Mouse (Mus musculus) gastrocnemius, postnatal 25 days (tissue): Measurements from ENCODE around the gene Iars2. TPM values are rescaled to one million over a fixed set of nuclear protein-coding genes. Genes with fewer than 3 reads are reported as not detected.
A peak's percentile ranks its signal among the peaks of the same experiment; 100 is the strongest.

ENCODE experiments used
- DNase-seq: peaks from one replicate; pipeline ENCODE4 v3.0.0; 2022
- long read RNA-seq, 2 experiments: library from polyadenylated mRNA; stranded (forward); transcript quantifications; one replicate each; pipeline ENCODE4 v2.0.0; 2021
- total RNA-seq, 2 experiments: library from RNA; stranded (reverse); gene quantifications; 1 replicate in 1 of 2; 2 replicates in 1 of 2; pipeline ENCODE4 v1.2.3; 2021

Iars2 gene
- 10 to 100 TPM; 33.4 to 38.5 TPM for total RNA-seq
- long read RNA-seq, experiment 1, full-length matches to known transcripts, result 9 of 22 reads
- long read RNA-seq, experiment 1, partial matches to known transcripts, result 10 of 22 reads
- long read RNA-seq, experiment 1, other reads (novel, unspliced or antisense), result 3 of 22 reads
- long read RNA-seq, experiment 2, full-length matches to known transcripts, result 24 of 39 reads
- long read RNA-seq, experiment 2, partial matches to known transcripts, result 13 of 39 reads
- long read RNA-seq, experiment 2, other reads (novel, unspliced or antisense), result 2 of 39 reads

DNA sequence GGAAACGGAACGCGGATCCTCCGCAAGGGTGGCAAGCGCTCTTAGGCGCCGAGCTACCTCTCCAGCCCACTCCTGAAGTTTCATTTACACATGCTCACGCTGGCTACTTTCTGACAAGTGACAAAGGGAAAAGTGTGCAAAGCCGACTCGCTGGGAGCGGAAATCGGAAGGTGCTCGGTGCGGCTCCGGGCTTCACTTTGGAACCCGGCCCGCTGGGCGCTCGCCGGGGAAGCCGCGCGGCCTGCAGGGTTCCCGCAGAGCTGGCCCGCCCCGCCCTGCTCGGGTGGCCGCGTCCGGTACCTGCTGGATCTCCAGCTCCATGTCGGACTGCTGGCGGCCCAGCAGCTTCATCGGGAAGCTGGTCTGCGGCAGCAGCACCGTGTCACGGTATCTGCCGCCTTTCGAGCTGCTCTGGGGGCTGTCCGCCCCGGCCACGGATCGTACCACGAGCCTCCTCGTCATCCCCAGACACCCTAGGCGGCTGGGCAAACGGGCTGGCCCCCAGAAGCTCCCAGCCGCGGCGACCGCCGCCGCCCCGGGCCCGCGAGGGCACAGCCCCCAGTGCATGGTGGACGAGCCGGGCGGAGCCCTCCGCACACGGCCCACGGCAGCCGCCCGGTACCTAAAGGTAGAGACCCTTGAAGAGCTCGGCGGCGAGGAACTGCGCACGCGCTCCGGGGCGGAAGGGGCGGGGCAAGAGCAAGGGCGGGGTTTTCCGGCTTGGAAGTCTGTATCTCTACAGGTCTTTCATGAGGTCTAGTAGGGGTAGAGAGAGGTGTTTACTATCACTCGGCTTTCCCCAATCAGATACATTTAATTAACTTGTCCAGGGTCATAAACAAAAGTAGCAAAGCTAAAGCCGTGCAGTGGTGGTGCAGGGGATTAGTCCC, at the start of gene Iars2:
Gene Iars2 (minus strand): TSS at position 676 of the 890 bp plus-strand sequence.
- peak; percentile 86 for DNase-seq

DNA sequence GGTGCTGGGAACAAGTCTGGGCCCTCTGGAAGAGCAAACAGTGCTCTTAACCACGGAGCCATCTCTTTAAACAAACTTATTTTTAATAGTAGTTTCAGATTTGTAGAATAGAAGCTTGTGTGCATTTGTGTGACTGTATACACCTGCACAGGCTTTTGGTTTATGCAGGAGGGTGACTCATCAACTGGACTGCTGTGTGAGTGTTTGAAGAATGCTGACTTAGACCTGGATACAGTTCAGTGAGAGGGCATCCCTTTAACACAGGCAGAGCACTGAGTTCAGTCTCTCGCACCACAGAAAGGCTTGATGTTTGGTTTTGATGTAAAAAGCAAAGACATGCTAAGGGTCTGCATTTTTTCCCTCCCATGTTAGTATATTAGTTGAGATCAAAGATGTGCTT, 48.2 kb upstream of the Iars2 start:
- no peak for DNase-seq

DNA sequence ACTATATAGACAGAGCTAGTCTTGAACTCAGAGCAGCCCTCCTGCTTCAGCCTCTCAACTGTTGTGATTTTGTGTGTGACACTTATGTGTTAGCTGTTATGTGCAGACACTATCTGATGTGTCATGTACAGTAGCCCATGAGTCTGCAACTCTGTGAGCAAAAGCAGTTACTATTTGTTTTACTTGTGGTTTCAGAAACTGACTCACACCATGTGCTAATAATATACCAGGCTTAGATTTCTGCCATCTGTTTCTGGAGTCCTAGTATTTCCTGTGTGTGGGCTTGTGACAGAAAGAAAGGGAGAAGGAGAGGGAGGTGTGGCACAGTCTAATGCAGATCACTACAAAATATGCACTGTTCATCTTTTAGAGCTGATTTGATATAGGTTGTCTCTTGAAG, 47.2 kb upstream of the Iars2 start:
- DNase-seq, result no peak

DNA sequence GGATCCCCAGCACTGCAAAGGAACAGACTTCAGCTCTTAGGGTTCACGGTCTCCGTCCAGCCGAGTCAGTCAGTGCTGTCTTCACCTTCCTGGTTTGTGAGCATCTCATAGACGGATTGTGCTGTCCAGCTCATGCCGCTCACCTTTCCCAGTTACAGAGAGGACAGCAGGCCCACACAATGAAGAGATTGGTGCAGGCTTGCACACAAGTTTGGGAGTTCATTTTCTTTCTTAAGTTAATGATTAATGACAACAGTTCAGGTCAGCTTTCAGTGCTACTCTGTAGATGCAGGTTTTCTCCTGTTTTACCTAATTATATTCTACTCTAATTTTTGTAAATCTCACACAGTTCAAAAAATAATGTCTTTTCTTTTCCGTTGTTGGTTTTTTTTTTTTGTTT, 40.8 kb upstream of the Iars2 start:
- DNase-seq, result no peak

DNA sequence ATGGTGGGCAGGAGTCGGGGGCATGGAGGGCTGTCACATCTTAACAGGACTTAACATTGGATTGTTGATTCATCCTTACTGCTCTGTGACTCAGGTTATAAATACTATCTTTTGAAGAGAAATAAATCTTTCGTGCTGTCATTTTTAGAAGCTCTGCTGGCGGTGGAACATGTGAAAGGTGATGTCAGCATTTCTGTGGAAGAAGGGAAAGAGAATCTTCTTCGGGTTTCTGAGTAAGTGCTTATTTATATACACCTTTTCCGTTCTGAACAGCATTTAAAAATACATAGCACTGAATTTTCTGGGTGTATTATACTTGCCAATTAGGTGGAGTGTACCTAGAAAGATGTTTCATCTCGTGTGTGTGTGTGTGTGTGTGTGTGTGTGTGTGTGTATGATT, 38.2 kb upstream of the Iars2 start:
- no peak for DNase-seq

DNA sequence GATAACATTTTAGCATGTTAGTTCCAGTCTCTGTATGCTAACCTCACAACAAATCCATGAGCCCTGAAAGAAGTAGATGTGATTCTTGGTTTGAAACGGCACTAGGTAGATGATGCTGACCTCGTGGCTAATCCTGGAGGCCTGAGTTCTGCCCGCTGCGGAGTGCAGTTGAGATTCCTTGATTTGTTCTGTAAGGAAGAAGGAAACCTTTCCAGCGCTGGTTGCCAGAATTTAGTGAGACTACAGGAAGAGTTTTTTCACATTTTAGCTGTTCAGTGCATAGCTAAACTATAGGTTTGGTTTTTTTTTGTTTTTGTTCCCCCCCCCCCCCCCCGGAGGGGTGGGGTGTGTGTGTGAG, 35.0 kb upstream of the Iars2 start:
- DNase-seq, result no peak

DNA sequence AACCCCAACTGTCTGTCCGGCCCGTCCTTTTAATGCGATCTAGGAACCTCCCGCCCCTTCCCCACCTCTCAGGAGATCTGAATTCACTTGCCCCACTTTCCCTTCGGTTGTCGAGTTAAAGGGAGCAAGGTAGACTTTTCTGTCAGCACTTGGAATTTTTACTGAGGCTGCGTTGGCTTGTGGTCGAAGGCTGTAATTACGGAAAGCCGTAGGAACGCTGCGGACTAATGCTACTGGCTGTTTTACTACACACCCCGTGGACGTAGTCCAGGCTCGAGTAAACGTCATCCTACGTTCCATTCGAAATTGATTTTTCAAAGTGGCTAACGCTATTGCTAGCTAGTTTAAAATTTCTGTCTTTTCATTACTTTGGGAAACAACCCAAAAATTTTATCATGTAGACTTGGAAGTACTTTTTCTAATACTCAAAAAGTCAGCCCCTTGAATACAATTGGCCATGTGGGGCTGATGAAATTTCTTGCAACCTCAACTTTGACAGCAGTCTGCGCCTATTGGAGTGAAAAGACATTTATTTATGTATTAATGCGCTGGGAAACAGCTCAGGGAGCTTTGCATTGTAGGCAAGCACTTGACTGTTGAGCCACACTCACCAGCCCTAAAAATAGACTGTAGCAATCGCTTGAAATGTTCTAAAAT, 34.5 kb upstream of the Iars2 start:
- DNase-seq, result peak; percentile 38

DNA sequence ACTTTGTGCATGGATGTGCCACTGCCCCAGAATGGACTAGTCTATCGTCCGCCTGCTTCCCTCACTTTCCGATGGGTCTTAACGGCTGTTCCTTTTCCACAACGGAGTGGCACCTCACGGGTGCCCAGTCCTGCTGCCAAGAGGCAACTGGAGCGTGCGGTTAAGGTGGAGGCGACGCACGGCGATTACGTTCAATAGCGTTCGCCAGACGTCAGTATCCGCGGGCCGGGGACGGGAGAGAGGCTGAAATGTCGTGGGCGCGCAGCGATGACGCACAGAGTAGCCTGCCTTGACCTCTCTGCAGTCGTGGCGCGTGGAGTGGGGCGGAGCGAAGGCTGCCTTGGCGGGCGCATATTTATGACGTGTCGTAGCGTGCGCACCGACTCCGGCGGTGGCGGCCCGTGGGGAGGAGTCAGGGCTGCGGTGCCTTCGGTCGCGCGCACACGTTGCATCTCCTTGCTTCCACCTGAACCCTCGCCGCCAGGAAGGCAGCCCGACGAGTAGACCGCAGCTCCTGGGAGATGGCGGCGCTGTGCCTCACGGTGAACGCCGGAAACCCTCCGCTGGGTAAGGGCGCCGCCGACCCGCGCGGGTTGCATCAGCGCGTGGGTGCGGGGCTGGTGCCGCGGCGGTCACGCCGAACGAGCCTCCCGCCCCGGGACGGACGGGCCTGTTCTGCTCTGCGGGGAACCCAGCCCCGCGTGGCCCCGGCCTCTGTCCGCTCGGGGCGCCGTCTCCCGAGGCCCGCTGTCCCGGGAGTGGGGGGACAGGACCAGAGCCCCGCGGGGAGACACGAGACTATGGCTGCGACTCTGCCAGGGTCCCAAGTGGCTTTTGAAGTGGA, 33.7 kb upstream of the Iars2 start, which contains the start of gene Eprs:
Gene Eprs (plus strand): TSS at position 368 of the 844 bp plus-strand sequence.
- peak; percentile 99 for DNase-seq

DNA sequence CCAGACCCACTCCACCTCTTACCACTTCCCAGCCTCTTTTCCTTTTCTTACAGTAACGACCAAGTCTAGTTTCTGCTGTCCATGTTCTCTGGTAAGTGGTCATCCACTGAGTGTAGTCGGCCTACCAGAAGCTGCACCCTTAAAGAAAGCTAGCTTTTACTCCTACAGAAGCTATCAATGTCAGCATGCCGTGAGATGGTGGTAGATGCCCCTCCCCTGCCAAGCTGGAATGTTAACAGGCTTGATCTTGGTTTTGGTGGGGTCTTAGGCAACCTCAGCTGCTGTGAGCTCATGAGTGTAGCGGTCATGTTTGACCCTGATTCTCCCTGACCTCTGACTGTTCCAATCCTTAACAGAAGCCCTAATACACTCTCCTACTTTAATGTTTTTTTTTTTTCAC, 29.0 kb upstream of the Iars2 start:
- no peak for DNase-seq

DNA sequence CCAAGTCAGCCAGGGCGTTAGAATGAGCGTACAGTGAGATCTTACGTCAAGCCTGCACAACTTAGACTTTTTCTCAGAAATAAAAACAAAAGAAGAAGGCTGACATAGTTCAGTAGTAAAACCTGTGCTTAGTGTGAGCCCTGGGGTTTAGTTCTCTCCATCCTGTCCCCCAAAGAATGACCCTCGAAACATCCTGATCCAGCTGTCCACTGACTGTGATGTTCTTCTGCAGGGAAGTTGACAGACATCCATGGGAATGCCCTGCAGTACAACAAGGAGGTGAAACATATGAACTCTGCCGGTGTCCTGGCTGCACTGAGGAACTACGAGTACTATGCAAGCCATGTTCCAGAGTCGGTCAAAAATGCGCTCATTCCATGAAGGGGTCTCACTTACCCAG, 27.1 kb upstream of the Iars2 start:
- DNase-seq, result no peak

DNA sequence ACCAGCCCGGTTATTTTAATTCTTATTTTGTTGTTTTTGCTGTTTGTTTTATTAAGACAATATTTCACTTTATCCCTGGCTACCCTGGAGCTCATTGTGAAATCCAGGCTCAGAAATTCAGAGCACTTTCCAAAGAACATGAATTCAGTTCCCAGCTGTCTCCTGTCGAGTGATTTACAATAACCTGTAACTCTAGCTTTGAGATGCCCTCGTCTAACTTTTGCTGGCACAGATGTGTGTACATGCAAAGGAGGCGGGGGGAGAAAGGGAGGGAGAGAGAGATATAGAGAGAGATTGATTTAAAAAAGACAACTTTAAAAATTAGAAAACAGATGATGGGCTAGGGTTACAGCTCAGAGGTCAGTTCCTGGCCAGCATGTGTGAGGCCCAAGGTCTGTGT, 25.5 kb upstream of the Iars2 start:
- DNase-seq, result no peak

DNA sequence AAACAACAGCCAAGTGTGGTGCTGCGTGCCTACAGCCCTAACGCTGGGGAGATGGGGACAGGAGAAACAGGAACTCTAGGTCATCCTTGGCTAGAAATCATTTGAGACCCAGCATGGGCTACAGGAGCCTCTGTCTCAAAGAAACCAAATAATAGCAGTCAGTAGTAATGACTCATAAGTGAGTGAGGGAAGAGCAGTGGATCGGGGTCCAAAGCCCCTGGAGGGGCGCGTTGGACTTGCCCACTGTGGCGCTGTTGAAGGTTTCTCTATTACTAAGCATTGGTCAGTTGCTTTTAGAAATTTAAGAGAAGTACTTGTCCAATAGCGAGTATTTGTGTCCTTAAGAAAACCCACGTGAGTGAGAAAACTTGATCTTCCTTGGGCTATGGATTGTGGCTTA, 24.2 kb upstream of the Iars2 start:
- DNase-seq, result no peak

DNA sequence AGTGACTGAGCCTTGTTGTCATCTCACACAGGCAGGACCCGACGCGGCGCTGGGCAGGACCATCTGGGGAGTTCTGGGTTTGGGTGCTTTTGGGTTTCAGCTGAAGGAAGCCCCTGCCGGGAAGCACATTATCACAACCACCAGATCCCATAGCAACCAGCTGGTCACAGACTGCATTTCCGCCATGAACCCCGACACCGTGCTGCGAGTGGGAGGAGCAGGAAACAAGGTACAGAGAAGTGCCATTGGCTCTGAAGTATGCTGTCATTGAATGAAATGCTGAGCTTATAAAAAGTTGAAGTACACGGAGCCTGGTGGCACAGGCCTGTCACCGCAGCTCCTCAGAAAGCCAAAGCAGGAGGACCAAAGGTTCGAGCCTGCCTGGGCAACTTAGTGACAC, 23.0 kb upstream of the Iars2 start:
- DNase-seq, result no peak

DNA sequence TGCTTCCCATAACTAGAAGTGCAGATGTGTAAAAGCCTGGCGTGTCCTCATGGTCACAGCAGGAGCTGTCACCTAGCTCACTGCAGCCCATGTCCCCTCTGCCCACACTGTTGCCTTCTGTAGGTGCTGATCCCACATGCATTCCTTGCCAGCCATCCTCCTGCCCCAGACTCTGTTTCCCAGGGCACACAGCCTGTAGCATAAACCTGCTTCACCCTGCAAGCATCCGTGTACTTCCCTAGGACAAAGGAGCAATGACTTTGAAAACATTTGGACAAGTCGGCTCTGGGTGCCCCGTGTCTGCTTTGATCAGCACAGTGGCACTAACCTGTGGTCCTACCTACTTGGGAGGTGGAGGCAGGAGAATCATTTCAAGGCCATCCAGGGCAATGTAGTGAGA, 21.4 kb upstream of the Iars2 start:
- no peak for DNase-seq

DNA sequence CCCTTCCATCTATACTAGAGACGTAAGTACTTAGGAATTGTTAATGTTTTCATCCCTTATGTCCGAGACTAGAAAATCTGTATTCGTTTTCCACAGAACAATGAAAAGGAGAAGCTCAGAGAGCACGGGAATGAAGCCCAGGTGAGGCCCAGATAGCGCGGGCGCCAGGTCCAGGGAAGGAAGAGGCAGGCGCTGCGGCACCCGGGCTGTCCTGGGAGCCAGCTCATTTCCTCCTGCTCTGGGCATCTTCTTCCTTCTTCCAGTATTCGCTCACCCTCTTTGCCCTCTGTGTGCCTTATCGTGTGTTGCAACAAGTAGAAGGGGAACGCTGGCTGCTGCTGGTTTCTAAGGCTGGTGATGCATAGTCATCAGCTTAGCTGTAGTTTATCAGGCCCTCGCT, 20.5 kb upstream of the Iars2 start:
- no peak for DNase-seq

DNA sequence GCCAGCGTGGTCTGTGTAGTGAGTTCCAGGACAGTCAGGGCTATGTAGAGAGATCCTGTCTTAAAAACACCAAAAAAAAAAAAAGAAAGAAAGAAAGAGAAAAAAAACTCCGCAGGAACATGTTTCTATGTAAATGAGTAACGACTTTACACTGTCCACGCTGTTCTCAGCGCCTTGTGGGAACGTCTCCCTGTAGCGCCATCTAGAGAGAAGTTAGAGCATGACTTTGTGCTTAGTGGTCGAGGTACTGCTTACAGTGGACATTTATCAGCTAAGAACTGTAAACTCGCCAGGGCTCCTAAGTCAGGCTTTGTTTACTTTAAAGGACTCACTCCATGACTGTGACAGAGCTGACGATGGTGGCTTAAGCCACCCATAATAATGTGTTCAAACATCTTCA, 17.0 kb upstream of the Iars2 start:
- DNase-seq, result no peak

DNA sequence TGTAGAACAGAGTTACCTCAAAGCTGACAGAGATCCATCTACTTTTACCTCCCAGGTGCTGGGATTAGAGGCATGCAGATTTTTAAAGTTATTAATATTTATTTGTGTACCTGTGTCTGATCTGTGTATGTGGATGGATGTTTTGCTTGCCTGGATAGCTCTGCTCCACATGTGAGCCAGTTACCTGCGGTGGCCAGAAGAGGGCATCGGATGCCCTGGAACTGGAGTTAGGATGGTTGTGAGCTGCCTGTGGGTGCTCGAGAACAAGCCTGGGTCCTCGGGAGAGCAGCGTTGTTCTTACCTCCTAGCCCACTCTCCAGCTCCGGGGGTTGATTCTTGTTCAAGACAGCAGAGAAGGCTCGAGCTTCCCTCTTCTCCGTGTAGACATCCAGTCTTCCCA, 14.2 kb upstream of the Iars2 start:
- DNase-seq, result no peak

DNA sequence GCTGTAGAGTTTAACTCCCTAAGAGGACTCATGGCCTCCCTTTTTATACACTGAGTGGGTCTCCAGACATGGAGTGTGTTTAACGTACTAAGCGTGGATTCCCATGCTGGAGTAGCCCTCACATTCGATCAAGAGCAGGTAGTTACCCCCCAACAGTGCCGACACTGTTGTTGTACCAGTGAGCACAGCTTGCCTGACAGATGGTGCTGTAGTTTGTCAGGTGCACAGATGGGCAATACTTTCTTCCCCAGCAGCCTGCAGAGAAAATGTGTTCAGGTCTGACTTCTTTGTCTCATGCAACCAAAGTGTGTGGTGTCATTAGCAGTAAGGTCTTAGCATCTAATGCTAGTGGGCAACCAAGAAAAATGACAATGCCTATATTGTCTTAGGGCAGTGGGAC, 13.2 kb upstream of the Iars2 start:
- DNase-seq, result no peak

DNA sequence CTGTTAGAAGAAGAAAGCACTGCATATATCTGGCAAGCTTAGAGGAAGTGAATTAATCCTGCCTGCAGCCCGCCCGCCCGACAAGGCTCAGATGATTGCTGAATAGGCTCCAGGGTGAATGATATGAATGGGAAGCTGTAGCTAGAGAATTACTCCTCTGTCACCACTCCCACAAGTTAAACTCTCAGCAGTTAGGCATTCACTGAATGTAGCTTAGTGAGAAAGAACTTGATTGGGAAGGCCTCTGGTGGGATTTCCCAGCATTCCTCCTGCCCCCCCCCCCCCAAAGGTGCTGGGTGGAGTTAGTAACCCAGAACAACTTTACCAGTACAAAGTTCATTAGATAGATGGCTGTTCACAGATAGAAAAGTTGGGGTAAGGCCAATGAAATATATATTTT, 7.3 kb upstream of the Iars2 start:
- DNase-seq, result no peak

DNA sequence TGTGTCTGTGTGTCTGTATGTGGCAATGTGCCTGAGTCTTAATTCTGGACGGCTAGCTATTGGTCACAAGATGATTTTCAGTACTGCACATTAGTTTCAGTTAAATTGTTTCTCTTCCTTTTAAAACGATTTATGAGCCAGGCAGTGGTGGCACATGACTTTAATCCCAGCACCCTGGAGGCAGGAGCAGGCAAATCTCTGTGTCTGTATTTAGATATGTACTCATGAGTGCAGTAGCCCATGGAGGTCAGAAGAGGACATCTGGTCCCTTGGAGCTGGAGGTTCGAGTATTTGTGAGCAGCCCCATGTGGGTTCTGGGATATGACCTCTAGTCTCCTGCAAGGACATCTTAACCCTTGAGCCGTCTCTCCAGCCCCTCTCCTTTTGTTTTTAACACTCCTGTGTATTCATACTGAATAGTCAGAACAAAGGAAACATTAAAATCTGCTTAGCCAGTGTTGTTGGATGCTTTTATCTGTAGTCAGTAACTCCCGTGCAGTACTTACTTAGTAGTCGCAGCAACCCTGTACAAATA, 6.1 kb upstream of the Iars2 start:
- DNase-seq, result no peak

DNA sequence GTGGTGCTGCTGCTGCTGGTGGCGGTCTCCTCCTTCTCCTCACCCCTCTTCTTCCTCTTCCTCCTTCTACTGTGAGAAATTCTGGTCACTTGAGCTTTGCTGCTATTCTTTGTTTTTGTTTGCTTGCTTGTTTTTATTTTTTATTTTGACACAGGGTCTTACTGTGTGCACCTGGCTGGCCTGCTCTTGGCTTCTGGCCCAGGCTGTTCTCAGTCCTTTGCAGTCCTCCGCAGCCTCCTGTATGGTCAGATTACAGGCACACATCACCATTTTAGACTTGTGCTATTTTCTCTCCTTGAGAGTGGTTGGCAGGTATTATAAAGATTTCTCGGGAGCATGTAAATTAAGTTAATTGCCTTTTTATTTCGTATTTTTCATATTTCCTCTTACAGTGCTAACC, 4.9 kb upstream of the Iars2 start:
- DNase-seq, result no peak

DNA sequence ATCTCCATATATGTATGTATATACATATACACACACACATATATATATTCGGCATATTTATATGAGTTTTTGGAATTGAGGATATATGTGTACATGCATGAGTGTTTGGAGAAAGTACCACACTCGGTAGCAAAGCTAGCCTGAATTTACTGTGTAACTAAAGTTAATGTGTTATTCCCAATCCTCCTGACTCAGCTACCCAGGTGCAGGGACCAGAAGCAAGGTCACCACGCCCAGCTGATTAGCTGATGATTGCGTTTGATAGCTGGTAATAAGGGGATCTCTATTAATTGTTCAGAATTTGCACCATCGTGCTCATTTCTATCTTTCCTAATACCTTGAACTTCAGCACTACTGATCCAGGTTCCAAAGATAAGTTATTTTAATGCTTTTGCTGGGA, 4.5 kb upstream of the Iars2 start:
- DNase-seq, result no peak
